Mouse (Mus musculus) kidney, adult 2 months (tissue): ENCODE measurements around the gene Robo2. TPM values are rescaled to one million over a fixed set of nuclear protein-coding genes. Genes with fewer than 3 reads are reported as not detected.
"Not testable (repeated sequence)": the region's sequence is repeated elsewhere in the genome, so short reads cannot be mapped to it uniquely, and the experiment has no call there.

Source experiments
- DNase-seq: peaks from one replicate; pipeline ENCODE4 v3.0.0; 2021
- H3K27ac ChIP-seq: fragments of 200-500 bp; 2 replicates; pipeline ENCODE4 v1.5.1; 2012; ENCODE audit warnings: low read depth, low read length, control low read depth, inconsistent platforms; ENCODE audit not compliant: insufficient read depth
- H3K27me3 ChIP-seq: fragments of 200-500 bp; replicated peaks from 2 replicates; pipeline ENCODE4 v1.6.1; 2012; ENCODE audit warnings: mild to moderate bottlenecking, moderate library complexity, low read length, inconsistent platforms; ENCODE audit not compliant: control insufficient read depth, insufficient read depth
- H3K36me3 ChIP-seq: fragments of 200-500 bp; 2 replicates; pipeline ENCODE4 v1.6.1; 2012; ENCODE audit warnings: mild to moderate bottlenecking, moderate library complexity, low read length, inconsistent platforms; ENCODE audit not compliant: control insufficient read depth, insufficient read depth
- H3K4me1 ChIP-seq: fragments of 200-500 bp; 2 replicates; pipeline ENCODE4 v1.6.1; 2011; ENCODE audit warnings: low read length; ENCODE audit not compliant: control insufficient read depth, insufficient read depth
- H3K4me3 ChIP-seq: fragments of 200-500 bp; 2 replicates; pipeline ENCODE4 v1.5.1; 2011; ENCODE audit warnings: mild to moderate bottlenecking, low read depth, low read length, control low read depth; ENCODE audit not compliant: insufficient read depth
- CTCF ChIP-seq: fragments of 200-500 bp; conservative IDR thresholded peaks from 2 replicates; pipeline ENCODE4 v1.5.1; 2011; ENCODE audit warnings: low read depth, mild to moderate bottlenecking, control low read depth, low read length, moderate library complexity, mixed read lengths; ENCODE audit not compliant: insufficient read depth, insufficient read length
- POLR2A ChIP-seq: fragments of 200-500 bp; IDR thresholded peaks from one replicate; pipeline ENCODE4 v1.6.1; 2011; ENCODE audit warnings: low read depth, low read length, control low read depth
- WGBS: fragments of 180-500 bp; shearing (Covaris S2); methylation state at CpG from one replicate; pipeline ENCODE4 v1.1.7; 2018; 5-methylcytosine and 5-hydroxymethylcytosine counted together
- polyA plus RNA-seq: library from polyadenylated mRNA; depleted of rRNA; stranded (reverse); fragments of >200 nt; gene quantifications from 2 replicates; pipeline ENCODE4 v1.2.3, GENCODE M21; 2012

Robo2 gene
- polyA plus RNA-seq, 1 experiment, result 15.3 TPM

DNA sequence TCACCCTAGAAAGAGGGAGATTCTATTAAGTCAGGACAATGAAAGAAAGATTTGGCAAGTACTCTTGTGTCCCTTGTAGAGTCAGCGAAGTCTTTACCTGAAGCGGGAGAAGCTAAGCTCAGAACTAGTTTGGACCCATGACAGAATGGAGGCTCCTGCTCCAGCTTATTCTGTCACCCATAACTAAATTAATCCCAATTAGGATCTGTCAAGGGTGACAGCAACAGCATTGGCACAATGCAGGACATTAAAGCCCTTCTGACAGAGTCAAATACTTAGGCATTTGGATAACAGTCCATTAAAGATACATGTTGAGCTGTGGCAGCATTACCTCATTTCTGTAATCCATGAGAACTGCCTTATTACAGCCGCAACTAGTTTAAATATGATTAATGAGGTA is 298.5 kb downstream of the Robo2 start:
- no peak overlapping the region for H3K27ac ChIP-seq
- DNase-seq, result no peak
- H3K36me3 ChIP-seq, result no peaks in the 10 kb centered on the region
- TF ChIP-seq CTCF (no peak), POLR2A (no peak)
- WGBS, result 94% methylated on average over 3 of the region's 3 CpGs
- no peak overlapping the region for H3K4me3 ChIP-seq
- no peaks in the 10 kb centered on the region for H3K4me1 ChIP-seq
- H3K27me3 ChIP-seq, result no peaks in the 10 kb centered on the region

DNA sequence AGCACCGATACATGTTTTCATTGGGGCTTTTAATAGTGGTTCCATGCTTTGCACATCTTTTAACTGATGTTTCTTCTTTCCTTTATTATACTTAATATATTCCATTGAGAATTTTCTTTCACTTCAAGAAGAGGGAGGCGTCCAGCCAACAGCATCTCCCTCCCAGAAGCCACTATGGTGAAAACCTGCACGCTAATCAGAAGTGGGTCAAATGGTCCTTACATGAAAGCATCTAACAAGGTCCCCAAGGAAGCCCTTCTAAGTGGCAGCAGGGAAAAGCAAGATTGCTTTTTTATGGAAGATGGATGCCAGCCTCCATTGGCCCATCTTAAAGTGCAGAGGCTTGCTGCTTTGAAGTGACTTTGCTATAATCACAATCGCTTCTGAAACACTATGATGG is 300.5 kb downstream of the Robo2 start:
- H3K36me3 ChIP-seq, result no peaks in the 10 kb centered on the region
- H3K4me1 ChIP-seq, result no peaks in the 10 kb centered on the region
- no peak for DNase-seq
- TF ChIP-seq POLR2A (no peak), CTCF (no peak)
- no peak overlapping the region for H3K27ac ChIP-seq
- H3K4me3 ChIP-seq, result no peak overlapping the region
- H3K27me3 ChIP-seq, result no peaks in the 10 kb centered on the region
- 86% methylated on average over 4 of the region's 4 CpGs for WGBS

DNA sequence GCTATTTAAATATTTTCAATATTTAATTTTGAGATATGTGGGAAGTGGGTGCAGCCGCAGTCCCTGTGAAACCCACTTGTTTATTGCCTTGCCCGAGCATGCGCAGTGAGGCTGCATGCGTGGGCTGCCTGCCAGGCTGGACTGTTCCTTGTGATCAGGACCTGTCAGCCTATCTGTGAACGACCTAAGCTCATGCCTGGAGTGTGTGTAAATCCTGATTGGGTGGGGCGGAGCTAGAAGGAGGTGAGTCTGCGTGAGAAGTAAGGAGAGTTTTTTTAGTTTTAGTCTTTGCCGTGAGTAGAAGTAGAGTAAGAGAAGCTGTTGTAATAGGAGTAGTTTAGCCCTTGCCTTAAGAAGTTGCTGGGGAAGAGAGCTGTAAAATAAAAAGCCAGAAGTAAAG is 307.2 kb downstream of the Robo2 start:
- H3K27ac ChIP-seq, H3K4me1 ChIP-seq, H3K36me3 ChIP-seq, DNase-seq, H3K27me3 ChIP-seq, H3K4me3 ChIP-seq: not testable (repeated sequence)
- 71% methylated on average over 8 of the region's 8 CpGs for WGBS

DNA sequence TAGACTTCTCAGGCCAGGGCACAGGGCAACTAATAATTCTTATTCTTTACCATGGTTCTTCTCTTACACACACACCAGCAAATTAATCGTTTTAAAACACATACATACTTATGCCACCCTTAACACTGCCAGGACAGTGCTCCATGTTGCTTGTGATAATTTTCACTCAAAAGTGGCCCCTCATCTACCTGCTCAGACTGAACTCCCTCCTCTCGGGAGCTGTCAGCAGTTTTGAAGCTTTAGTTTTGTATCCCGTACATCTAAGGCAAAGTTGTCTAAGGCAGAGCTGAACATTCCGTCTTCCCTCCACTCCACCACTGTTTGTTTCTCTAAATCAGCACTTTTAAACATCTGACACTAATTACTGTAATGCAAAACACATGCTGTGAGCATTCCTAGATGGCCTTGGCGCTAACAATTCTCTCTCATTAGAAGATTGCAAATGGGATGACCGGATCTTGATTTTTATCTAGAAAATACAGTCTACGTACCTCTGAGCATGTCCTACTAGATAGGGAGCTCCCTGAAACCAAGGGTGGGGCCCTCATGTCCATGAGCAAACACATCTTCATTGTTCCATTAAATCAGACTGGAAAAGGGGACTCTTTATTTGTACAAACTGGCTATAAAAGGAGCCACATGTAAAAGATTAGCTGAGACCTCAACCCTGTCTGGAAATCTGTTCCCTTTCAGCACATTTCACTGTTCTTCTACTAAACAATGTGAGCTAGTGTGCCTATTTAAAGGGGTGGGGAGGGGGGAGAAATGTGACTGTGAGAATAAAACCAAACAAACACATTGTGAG is 318.4 kb downstream of the Robo2 start:
- Histone ChIP-seq H3K36me3 (no peaks in the 10 kb centered on the region), H3K4me3 (no peak overlapping the region), H3K27me3 (no peaks in the 10 kb centered on the region), H3K4me1 (no peaks in the 10 kb centered on the region), H3K27ac (peak overlapping the region; percentile 76)
- peak; percentile 30 for DNase-seq
- TF ChIP-seq POLR2A, result no peak
- no peak for TF ChIP-seq CTCF
- WGBS, result 65% methylated on average over 7 of the region's 7 CpGs

DNA sequence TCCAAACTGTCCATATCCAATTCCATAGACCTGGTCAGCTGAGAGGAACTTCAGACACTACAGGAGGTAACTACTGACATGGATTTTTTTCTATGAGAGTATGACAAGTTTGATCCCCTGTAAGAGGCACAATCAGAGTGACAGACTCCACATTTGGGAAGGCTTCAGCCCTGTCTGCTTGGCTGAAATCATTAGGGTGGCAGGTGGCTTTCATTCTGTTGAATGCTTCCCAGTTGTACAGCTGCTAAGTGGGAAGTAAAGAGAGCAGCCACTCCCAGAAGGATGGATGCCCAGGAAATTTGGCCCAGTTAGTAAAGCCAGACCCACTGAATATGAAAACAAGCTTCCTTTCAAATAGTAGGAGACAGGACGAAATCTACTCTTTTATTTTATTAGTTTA is 321.7 kb downstream of the Robo2 start:
- WGBS, result 64% methylated on average over 1 of the region's 1 CpGs

DNA sequence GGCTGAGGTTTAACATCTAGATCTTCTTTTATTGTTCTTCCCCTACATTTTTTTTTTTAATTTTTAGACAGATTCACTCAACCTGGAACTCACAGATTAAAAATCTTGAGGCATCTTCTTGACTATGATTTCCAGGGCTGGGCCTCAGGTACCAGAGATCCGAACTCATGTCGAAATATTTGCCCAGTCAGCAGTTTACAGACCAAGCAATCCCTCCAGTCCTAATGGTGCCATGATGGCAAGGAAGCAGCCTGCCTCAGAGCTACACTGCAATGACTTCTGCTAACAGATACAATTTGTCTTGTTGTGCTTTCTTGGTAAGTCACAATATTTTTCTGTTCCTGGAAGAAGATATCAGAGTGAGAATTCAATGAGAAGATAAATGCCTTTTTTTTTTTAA is 327.4 kb downstream of the Robo2 start:
- no peak overlapping the region for H3K4me3 ChIP-seq
- H3K27me3 ChIP-seq, result no peaks in the 10 kb centered on the region
- no peak overlapping the region for H3K27ac ChIP-seq
- H3K4me1 ChIP-seq, result no peaks in the 10 kb centered on the region
- 96% methylated on average over 2 of the region's 2 CpGs for WGBS
- H3K36me3 ChIP-seq, result no peaks in the 10 kb centered on the region
- no peak for DNase-seq
- TF ChIP-seq POLR2A (no peak), CTCF (no peak)

More for the DNA sequence above, 321.7 kb downstream of the Robo2 start:
- Histone ChIP-seq H3K27me3 (no peaks in the 10 kb centered on the region), H3K4me3 (no peak overlapping the region), H3K36me3 (no peaks in the 10 kb centered on the region), H3K4me1 (no peaks in the 10 kb centered on the region), H3K27ac (no peak overlapping the region)
- DNase-seq, result no peak
- TF ChIP-seq POLR2A (no peak), CTCF (no peak)

DNA sequence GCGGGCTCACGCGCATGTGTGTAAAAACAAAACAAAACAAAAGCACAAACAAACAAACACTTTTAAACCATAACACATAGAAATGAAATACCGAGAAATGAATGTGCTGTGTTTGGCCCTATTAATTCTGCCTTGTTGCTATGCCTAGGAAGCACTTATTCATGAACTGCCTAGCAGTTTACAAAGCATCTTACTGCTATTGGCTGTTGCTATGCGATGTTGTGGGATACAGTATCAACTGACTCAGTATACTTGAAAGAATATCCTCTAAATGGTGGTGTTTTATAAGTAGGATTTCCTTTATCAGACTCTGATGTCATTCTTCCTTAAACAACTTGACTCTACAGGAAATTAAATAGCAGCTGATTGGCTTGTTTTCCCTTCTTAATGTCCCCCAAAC is 339.0 kb downstream of the Robo2 start:
- Histone ChIP-seq H3K27ac (no peak overlapping the region), H3K27me3 (no peaks in the 10 kb centered on the region; the same call in 1 of the 2 replicates), H3K4me1 (no peaks in the 10 kb centered on the region), H3K36me3 (no peaks in the 10 kb centered on the region), H3K4me3 (no peak overlapping the region)
- TF ChIP-seq CTCF (no peak), POLR2A (no peak)
- whole genome bisulfite sequencing, result 96% methylated on average over 5 of the region's 5 CpGs
- DNase-seq, result no peak
